Mouse (Mus musculus) heart, postnatal 0 days (tissue): ENCODE data around the gene Ano9. TPM values are rescaled to one million over a fixed set of nuclear protein-coding genes. Genes with fewer than 3 reads are reported as not detected.

ENCODE experiments used
- ATAC-seq: fragments of 200-750 bp; cut with Nextera tagmentation; 2 replicates; pipeline ENCODE4 v1.8.0; 2017; ENCODE audit warnings: low read depth, moderate number of reproducible peaks, moderate library complexity; ENCODE audit not compliant: insufficient read depth
- DNase-seq: peaks from one replicate; pipeline ENCODE4 v3.0.0-alpha.2; 2016; ENCODE audit warnings: low spot score
- H3K27ac ChIP-seq: fragments of 300-500 bp; sonication (generic); 2 replicates; pipeline ENCODE4 v1.5.1; 2014; ENCODE audit warnings: low read depth, mild to moderate bottlenecking
- H3K27me3 ChIP-seq: fragments of 300-500 bp; sonication (generic); 2 replicates; pipeline ENCODE4 v1.6.1; 2014; ENCODE audit warnings: low read length, mixed read lengths; ENCODE audit not compliant: control insufficient read depth, insufficient read depth
- H3K36me3 ChIP-seq: fragments of 300-500 bp; sonication (generic); replicated peaks from 2 replicates; pipeline ENCODE4 v1.6.1; 2014; ENCODE audit warnings: low read length, mixed read lengths; ENCODE audit not compliant: control insufficient read depth, insufficient read depth
- H3K4me1 ChIP-seq: fragments of 300-500 bp; sonication (generic); 2 replicates; pipeline ENCODE4 v1.6.1; 2014; ENCODE audit warnings: antibody characterized with exemption; ENCODE audit not compliant: control insufficient read depth, insufficient read depth
- H3K4me2 ChIP-seq: fragments of 300-500 bp; sonication (generic); 2 replicates; pipeline ENCODE4 v1.6.1; 2014; ENCODE audit warnings: low read depth, mild to moderate bottlenecking, low read length, moderate library complexity
- H3K4me3 ChIP-seq: fragments of 300-500 bp; sonication (generic); 2 replicates; pipeline ENCODE4 v1.5.1; 2014; ENCODE audit warnings: low read depth, low read length
- H3K9ac ChIP-seq: fragments of 300-500 bp; sonication (generic); replicated peaks from 2 replicates; pipeline ENCODE4 v1.6.1; 2014; ENCODE audit warnings: low read depth, low read length, mixed read lengths
- H3K9me3 ChIP-seq: fragments of 300-500 bp; sonication (generic); replicated peaks from 2 replicates; pipeline ENCODE4 v1.6.1; 2016; ENCODE audit warnings: low read length; ENCODE audit not compliant: control insufficient read depth
- CTCF ChIP-seq: IDR thresholded peaks from 2 replicates; pipeline ENCODE4 v1.5.1; 2016; ENCODE audit warnings: antibody characterized with exemption, control low read depth, low read depth
- EP300 ChIP-seq: IDR thresholded peaks from 2 replicates; pipeline ENCODE4 v1.6.1; 2016; ENCODE audit warnings: antibody characterized with exemption, low read depth
- WGBS: fragments of 180-500 bp; shearing (Covaris S2); extraction: QIAGEN DNeasy Blood & Tissue Kit; methylation state at CpG from one replicate; pipeline ENCODE4 v1.1.7; 2014; 5-methylcytosine and 5-hydroxymethylcytosine counted together
- polyA plus RNA-seq: library from polyadenylated mRNA; unstranded; fragments of >200 nt; fragmentation: Nextera tagmentation; extraction: Ambion mirVana; gene quantifications from 2 replicates; pipeline ENCODE4 v1.2.1, GENCODE M21; 2015
- total RNA-seq: library from RNA; depleted of rRNA; stranded (reverse); fragments of >200 nt; gene quantifications from 2 replicates; pipeline ENCODE4 v1.2.3, GENCODE M21; 2014; ENCODE audit warnings: low replicate concordance

The Ano9 gene
- total and polyA plus RNA-seq, 2 experiments from 2014 or later: 0.04 TPM; not detected in 1

DNA sequence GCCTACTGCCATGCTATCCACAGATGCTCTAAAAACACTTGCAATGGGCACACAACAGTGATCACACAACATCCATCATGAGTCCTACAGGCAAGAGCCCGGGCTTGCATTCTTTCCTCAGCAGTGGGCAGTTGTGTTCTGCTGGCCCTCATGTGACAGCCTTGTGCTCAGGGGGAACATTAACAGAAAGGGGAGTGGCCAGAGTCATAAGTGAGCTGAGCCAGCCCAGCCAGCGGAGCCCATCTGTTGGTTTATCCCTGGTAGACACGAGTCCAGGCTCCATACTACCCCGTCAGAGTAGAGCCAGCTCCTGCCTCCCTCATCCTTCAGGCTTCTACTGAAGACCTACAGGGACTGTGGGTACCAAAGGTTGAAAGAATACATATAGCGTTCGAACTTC lies 23.7 kb downstream of the Ano9 start:
- no peak overlapping the region for H3K9ac ChIP-seq
- H3K4me1 ChIP-seq: no peaks in the 10 kb centered on the region
- TF ChIP-seq EP300 (no peak), CTCF (no peak)
- no peaks in the 10 kb centered on the region for H3K9me3 ChIP-seq
- peaks cover 19% of the 10 kb centered on the region for H3K27me3 ChIP-seq
- ATAC-seq: no peak
- no peak overlapping the region for H3K4me2 ChIP-seq
- H3K27ac ChIP-seq: no peak overlapping the region
- DNase-seq: no peak
- H3K36me3 ChIP-seq: no peaks in the 10 kb centered on the region
- WGBS: 83% methylated on average over 6 of the region's 6 CpGs
- H3K4me3 ChIP-seq: no peak overlapping the region

DNA sequence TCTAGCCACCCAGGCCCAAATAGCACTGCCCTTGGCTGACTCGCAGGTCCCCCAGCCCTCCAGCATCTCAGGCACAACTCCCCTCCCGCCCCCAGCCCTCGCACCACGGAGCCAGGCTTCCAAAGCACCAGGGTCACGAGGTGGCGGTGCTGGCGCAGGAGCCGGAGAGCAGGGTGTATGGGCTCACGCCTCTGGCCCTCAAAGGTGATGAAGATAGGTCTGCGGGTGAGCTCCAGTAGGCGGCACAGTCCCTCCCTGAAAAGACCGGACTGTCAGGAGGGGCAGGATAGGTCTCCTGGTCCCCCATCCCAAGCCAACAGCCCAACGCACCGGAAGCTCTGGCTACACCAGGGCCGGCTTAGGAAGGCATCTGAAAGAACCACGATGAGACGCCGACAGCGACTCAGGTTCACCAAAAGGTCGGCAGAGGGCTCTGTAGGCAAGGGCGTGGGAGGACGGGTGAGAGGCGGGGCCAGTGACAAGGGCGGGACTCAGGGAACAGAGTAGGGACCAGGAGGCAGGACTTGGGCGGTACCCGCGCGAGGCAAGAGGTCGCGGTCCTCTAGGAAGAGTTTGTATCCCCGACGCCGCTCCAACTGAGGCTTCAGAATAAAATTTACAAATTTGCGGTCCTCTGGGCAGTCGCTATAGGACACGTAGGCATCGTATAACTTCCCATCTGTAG lies 25.4 kb downstream of the Ano9 start:
- H3K36me3 ChIP-seq: no peaks in the 10 kb centered on the region
- H3K9me3 ChIP-seq: no peaks in the 10 kb centered on the region
- WGBS: 7% methylated on average over 36 of the region's 37 CpGs
- peak overlapping the region; percentile 9; the same call in 1 of the 2 replicates for H3K4me3 ChIP-seq
- ATAC-seq (peak; percentile 88), DNase-seq (peak; percentile 86)
- H3K4me2 ChIP-seq: peak overlapping the region; percentile 40
- TF ChIP-seq EP300 (no peak), CTCF (peak; percentile 84)
- H3K27ac ChIP-seq: no peak overlapping the region
- H3K4me1 ChIP-seq: no peaks in the 10 kb centered on the region
- H3K9ac ChIP-seq: no peak overlapping the region
- peaks cover 31% of the 10 kb centered on the region for H3K27me3 ChIP-seq

- no peaks in the 10 kb centered on the region for H3K36me3 ChIP-seq
- H3K9me3 ChIP-seq: no peaks in the 10 kb centered on the region
- no peak overlapping the region for H3K4me2 ChIP-seq
- no peak overlapping the region for H3K4me3 ChIP-seq
- WGBS: 70% methylated on average over 8 of the region's 8 CpGs
- H3K27ac ChIP-seq: no peak overlapping the region
- no peak for ATAC-seq
- H3K4me1 ChIP-seq: no peaks in the 10 kb centered on the region
- DNase-seq: no peak
- peaks cover 35% of the 10 kb centered on the region for H3K27me3 ChIP-seq
- H3K9ac ChIP-seq: no peak overlapping the region
- TF ChIP-seq CTCF: no peak
- no peak for TF ChIP-seq EP300
Measured at GRCm38 (mm10) chr7:141090228-141090627, 27.4 kb downstream of the Ano9 start.

DNA sequence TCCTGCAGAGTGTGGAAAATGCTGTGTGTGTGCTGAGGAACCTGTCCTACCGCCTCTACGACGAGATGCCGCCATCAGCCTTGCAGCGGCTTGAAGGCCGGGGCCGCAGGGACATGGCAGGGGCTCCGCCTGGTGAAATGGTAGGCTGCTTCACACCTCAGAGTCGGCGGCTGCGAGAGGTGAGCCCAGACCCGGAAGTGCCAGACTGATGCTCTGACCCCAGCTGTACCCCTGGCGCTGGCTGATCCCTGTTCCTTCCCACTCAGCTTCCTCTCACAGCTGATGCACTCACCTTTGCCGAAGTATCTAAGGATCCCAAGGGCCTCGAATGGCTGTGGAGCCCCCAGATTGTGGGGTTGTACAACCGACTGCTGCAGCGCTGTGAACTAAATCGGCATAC lies 29.1 kb downstream of the Ano9 start:
- no peak for DNase-seq
- Histone ChIP-seq H3K36me3 (no peaks in the 10 kb centered on the region), H3K27me3 (peaks cover 35% of the 10 kb centered on the region), H3K9me3 (no peaks in the 10 kb centered on the region), H3K4me3 (no peak overlapping the region; the same call in 1 of the 2 replicates), H3K4me2 (peak overlapping the region; percentile 25; the same call in 1 of the 2 replicates), H3K27ac (no peak overlapping the region), H3K9ac (no peak overlapping the region), H3K4me1 (no peaks in the 10 kb centered on the region)
- TF ChIP-seq CTCF (no peak), EP300 (no peak)
- WGBS: 9% methylated on average over 18 of the region's 18 CpGs
- ATAC-seq: no peak

DNA sequence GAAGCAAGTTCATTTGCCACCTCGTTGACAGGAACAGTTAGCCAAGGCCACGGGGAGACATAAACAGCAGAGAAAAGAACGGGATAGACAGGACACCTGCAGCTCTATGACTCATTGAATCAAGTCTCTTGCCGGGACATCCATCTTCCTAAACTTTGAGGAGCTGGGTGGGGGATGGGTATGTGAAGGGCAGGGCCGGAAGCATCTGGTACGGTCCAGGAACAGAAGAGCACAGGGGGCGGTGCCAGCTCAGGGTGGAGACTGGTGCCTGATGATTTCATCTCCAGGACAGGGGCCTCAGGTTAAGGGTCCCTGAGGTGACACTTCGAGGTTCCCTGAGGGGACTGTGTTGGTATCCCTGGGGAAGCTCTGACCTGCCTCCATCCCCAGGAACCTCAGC lies 29.7 kb downstream of the Ano9 start:
- Histone ChIP-seq H3K27ac (no peak overlapping the region), H3K4me1 (no peaks in the 10 kb centered on the region), H3K27me3 (peaks cover 35% of the 10 kb centered on the region), H3K9me3 (no peaks in the 10 kb centered on the region), H3K36me3 (no peaks in the 10 kb centered on the region), H3K9ac (no peak overlapping the region), H3K4me2 (no peak overlapping the region; the same call in 1 of the 2 replicates), H3K4me3 (no peak overlapping the region; the same call in 1 of the 2 replicates)
- TF ChIP-seq EP300 (no peak), CTCF (no peak)
- no peak for DNase-seq
- whole genome bisulfite sequencing: 29% methylated on average over 8 of the region's 8 CpGs
- ATAC-seq: no peak
